Mouse (Mus musculus) C2C12 (cell line): Measurements from ENCODE around the gene Bok. TPM values are rescaled to one million over a fixed set of nuclear protein-coding genes. Genes with fewer than 3 reads are reported as not detected.
A peak's percentile ranks its signal among the peaks of the same experiment; 100 is the strongest.

Experiments
- H3K27me3 ChIP-seq: one replicate; pipeline ENCODE4 v1.6.1; 2011; ENCODE audit not compliant: control insufficient read depth, insufficient read depth, insufficient read length
- H3K36me3 ChIP-seq: one replicate; pipeline ENCODE4 v1.6.1; 2011; ENCODE audit not compliant: control insufficient read depth, insufficient read depth
- H3K4me3 ChIP-seq: one replicate; pipeline ENCODE4 v1.5.1; 2011; ENCODE audit warnings: mild to moderate bottlenecking, control low read depth; ENCODE audit not compliant: poor library complexity, insufficient read depth, severe bottlenecking
- H3K79me2 ChIP-seq: one replicate; pipeline ENCODE4 v1.6.1; 2011; ENCODE audit not compliant: control insufficient read depth, insufficient read depth
- H3K79me3 ChIP-seq: one replicate; pipeline ENCODE4 v1.6.1; 2011; ENCODE audit warnings: low read depth, control low read depth
- H3ac ChIP-seq: one replicate; pipeline ENCODE3; 2011; ENCODE audit warnings: low read depth; ENCODE audit not compliant: control insufficient read depth, insufficient read length
- CEBPB ChIP-seq: IDR thresholded peaks from one replicate; pipeline ENCODE4 v1.6.1; 2011; ENCODE audit warnings: low read depth, mild to moderate bottlenecking, control low read depth, moderate library complexity
- CTCF ChIP-seq: IDR thresholded peaks from one replicate; pipeline ENCODE4 v1.5.1; 2011; ENCODE audit not compliant: control insufficient read depth, insufficient read depth, insufficient read length
- FOSL1 ChIP-seq: IDR thresholded peaks from one replicate; pipeline ENCODE4 v1.8.0; 2011; ENCODE audit warnings: mild to moderate bottlenecking, low read length; ENCODE audit not compliant: poor library complexity, insufficient read depth, severe bottlenecking
- MAX ChIP-seq: IDR thresholded peaks from one replicate; pipeline ENCODE4 v1.6.1; 2011; ENCODE audit warnings: mild to moderate bottlenecking, control low read depth
- MYOD1 ChIP-seq: IDR thresholded peaks from one replicate; pipeline ENCODE4 v1.6.1; 2011; ENCODE audit warnings: low read depth; ENCODE audit not compliant: control insufficient read depth, insufficient read length
- MYOG ChIP-seq: IDR thresholded peaks from one replicate; pipeline ENCODE4 v1.6.1; 2011; ENCODE audit not compliant: control insufficient read depth, insufficient read length; ENCODE audit errors: extremely low read depth
- USF1 ChIP-seq: IDR thresholded peaks from one replicate; pipeline ENCODE4 v1.6.1; 2011; ENCODE audit warnings: low read depth, mild to moderate bottlenecking, control low read depth, moderate library complexity
- polyA plus RNA-seq: library from polyadenylated mRNA; unstranded; fragments of >200 nt; fragmentation: generic; extraction: Trizol; gene quantifications from one replicate; pipeline ENCODE4 v1.2.1, GENCODE M21; 2012; ENCODE audit warnings: missing spikeins

Bok gene
- polyA plus RNA-seq, 1 experiment = 219 TPM

DNA sequence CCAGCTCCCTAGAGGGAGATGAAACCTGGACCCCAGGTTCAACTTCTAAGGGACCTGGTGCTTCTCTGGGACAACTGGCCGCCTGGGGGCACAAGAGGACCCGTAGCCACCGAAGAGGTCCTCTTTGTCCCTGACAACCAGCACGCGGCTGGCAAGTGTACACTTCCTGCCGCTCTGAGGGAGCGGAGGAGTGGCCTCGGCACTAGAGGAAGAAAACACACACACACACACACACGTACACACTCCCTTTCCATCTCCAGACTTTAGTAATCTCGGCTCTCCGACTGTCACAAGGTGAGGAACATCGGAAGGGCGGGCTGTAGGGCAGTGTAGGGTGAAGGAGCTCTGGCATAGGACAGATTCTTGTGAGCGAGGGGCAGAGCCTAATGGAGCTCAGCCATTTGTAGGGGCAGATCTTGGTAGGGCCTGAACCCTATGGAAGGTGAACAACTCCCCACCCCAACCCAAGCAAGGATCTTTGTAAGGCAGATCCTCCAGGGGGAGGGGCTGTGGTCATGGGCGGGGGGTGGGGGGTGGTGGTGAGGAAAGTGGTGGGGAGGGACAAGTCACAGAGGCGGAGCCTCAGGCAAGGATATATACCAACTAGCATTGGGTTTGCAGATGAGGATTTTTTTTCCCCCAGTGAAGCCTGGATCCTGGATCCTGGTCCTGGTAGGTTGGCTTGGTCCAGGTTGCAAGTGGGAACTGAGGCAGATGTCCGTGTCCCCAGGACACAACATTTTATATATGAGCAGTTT, 16.5 kb upstream of the Bok start:
- TF ChIP-seq MAX (peak; percentile 92), CTCF (peak; percentile 76), MYOG (no peak)
- Histone ChIP-seq H3K79me2 (no peaks in the 10 kb centered on the region), H3ac (peak overlapping the region; percentile 51), H3K79me3 (no peaks in the 10 kb centered on the region), H3K27me3 (no peaks in the 10 kb centered on the region), H3K36me3 (no peaks in the 10 kb centered on the region), H3K4me3 (peak overlapping the region; percentile 19)

DNA sequence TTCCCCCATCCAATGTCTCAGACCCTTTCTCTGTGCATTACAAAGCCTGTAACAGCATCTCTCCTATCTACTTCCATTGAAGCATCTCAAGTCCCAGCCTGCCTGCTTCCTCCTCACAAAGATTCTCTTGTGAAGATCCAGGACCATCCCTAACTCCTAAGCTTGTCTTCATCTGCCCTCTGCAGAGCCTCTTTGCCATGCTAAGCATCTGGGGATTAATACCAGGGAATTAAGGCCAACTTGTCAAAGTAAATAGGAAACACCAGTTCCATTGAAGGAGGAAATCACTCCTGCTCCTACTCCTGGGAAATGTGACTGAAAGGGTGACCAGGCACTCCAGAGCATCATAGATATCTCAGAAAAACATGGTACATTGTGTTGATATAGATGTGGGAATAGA, 15.5 kb upstream of the Bok start:
- TF ChIP-seq FOSL1 (no peak), CTCF (no peak), CEBPB (no peak), MYOD1 (no peak), MYOG (no peak), MAX (no peak), USF1 (no peak)
- H3K27me3 ChIP-seq = no peaks in the 10 kb centered on the region
- H3K4me3 ChIP-seq = no peak overlapping the region
- H3ac ChIP-seq = no peak overlapping the region
- H3K79me3 ChIP-seq = no peaks in the 10 kb centered on the region
- H3K79me2 ChIP-seq = no peaks in the 10 kb centered on the region
- no peaks in the 10 kb centered on the region for H3K36me3 ChIP-seq

DNA sequence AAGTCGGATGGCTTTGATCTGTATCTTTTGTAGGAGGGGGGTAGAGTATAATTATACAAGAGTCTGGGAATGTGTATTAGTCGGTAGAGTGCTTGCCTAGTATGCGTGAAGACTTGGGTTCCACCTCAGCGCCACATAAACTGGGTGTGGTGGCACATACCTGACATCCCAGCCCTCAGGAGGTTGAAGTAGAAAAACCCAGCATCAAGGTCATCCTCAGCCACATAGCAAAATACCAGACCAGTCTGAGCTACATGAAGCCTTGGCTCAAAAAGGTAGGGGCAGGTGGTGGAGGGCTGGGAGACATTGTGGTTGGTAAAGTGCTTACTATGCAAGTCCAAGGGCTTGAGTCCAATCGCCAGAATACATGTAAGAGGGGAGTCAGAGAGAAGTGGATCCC, 12.8 kb upstream of the Bok start:
- TF ChIP-seq CTCF = no peak
- TF ChIP-seq CEBPB = no peak
- TF ChIP-seq FOSL1 = no peak
- no peak for TF ChIP-seq MAX
- TF ChIP-seq MYOD1 = no peak
- TF ChIP-seq USF1 = no peak
- no peak for TF ChIP-seq MYOG
- Histone ChIP-seq H3K27me3 (no peaks in the 10 kb centered on the region), H3ac (no peak overlapping the region), H3K79me3 (no peaks in the 10 kb centered on the region), H3K4me3 (no peak overlapping the region), H3K79me2 (no peaks in the 10 kb centered on the region), H3K36me3 (no peaks in the 10 kb centered on the region)

DNA sequence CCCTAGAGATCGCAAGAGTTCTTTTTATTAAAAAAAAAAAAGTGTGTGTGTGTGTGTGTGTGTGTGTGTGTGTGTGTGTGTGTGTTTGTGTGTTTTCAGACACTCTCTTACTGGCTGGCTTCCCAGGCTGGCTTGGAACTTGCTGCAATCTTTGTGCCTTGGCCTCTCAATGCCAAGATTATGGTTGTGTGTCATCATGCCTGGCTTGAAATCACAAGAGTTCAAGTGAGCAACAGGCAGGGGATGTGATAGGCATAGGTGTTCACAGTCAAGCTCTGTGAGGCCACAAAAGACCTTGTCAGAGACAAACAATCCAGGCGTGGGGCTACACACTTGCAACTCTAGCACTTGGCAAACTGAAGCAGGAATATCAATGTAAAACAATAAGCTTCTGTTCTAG, 7.1 kb upstream of the Bok start:
- Histone ChIP-seq H3ac (no peak overlapping the region), H3K36me3 (no peaks in the 10 kb centered on the region), H3K79me2 (no peaks in the 10 kb centered on the region), H3K4me3 (no peak overlapping the region), H3K79me3 (no peaks in the 10 kb centered on the region), H3K27me3 (no peaks in the 10 kb centered on the region)
- TF ChIP-seq MAX (no peak), CEBPB (no peak), CTCF (no peak), MYOG (no peak), USF1 (no peak), MYOD1 (no peak), FOSL1 (no peak)

DNA sequence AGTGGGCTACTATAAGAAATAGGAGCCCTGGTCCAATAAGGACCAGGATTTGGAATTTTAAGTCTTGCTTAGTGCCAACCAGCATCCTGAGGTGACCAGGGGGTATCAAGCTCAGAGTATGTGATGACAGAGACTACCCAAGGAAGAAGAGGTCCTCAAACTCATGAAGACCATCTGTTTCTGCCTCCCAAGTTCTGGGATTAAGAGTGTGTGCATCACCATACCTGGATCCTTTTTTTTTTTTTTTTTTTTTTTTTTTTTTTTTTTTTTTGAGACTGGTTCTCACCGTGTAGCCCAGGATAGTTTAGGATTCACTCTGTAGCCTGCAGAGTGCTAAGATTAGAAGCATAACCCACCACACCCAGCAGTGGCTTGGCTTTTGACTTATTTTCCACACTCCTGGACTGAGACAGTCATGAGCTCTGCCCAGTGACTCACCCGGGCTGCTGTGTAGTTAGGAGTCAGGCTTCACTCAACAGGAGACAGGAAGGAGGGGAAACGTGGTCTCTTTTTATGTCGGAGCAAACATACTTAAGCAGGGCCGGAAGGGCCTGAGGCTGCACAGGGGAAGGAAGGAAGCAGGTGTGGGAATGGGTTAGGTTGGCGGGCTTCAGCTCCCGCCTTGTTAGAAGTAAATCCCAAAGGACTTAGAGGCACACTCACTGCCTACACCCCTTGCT, 5.4 kb upstream of the Bok start:
- no peak overlapping the region for H3K4me3 ChIP-seq
- peak overlapping the region; percentile 2 for H3ac ChIP-seq
- no peaks in the 10 kb centered on the region for H3K79me3 ChIP-seq
- TF ChIP-seq MYOG = no peak
- no peak for TF ChIP-seq CTCF
- TF ChIP-seq USF1 = no peak
- peak; percentile 71 for TF ChIP-seq MYOD1
- no peak for TF ChIP-seq CEBPB
- peak; percentile 85 for TF ChIP-seq MAX
- TF ChIP-seq FOSL1 = peak; percentile 64
- H3K79me2 ChIP-seq = no peaks in the 10 kb centered on the region
- H3K36me3 ChIP-seq = no peaks in the 10 kb centered on the region
- no peaks in the 10 kb centered on the region for H3K27me3 ChIP-seq
